Mouse (Mus musculus): ENCODE data around the gene Rpe. TPM values are rescaled to one million over a fixed set of nuclear protein-coding genes. Genes with fewer than 3 reads are reported as not detected.

Gene Rpe
- polyA plus RNA-seq, 1 experiment = 7.6 TPM

- no peak for TF ChIP-seq POLR2AphosphoS2 (IDR thresholded peaks at IDR 0.05; ENCODE audit: insufficient read length, low read depth)
- TF ChIP-seq REST (IDR thresholded peaks at IDR 0.05; ENCODE audit: insufficient read depth, insufficient read length) = no peak
- TF ChIP-seq MYOD1 (IDR thresholded peaks at IDR 0.05; ENCODE audit: control insufficient read depth in 1 of 3, insufficient read length in 2 of 3, low read depth in 2 of 3) = no peak
- no peak for TF ChIP-seq E2F4 (IDR thresholded peaks at IDR 0.05; ENCODE audit: insufficient read depth)
- TF ChIP-seq USF1 (IDR thresholded peaks at IDR 0.05; ENCODE audit: low read depth) = no peak
- no peak for TF ChIP-seq TCF3 (IDR thresholded peaks at IDR 0.05; ENCODE audit: insufficient read length, low read depth)
- no peak for TF ChIP-seq MYOG (IDR thresholded peaks at IDR 0.05; ENCODE audit: control insufficient read depth in 1 of 3, insufficient read depth in 1 of 3, insufficient read length in 2 of 3, low read depth in 2 of 3)
- TF ChIP-seq TCF12 (IDR thresholded peaks at IDR 0.05; ENCODE audit: insufficient read depth, poor library complexity, severe bottlenecking) = no peak
- TF ChIP-seq POLR2A (IDR thresholded peaks at IDR 0.05; ENCODE audit: insufficient read length, low read depth) = no peak
- TF ChIP-seq SRF (IDR thresholded peaks at IDR 0.05; ENCODE audit: control insufficient read depth, insufficient read length, low read depth) = no peak
- TF ChIP-seq CEBPB (IDR thresholded peaks at IDR 0.05; ENCODE audit: insufficient read depth, poor library complexity, severe bottlenecking) = no peak
- TF ChIP-seq MAX (IDR thresholded peaks at IDR 0.05; ENCODE audit: low read depth) = no peak
- Histone ChIP-seq H3K79me2 (ENCODE audit: control insufficient read depth, insufficient read depth) (peaks cover 8% of the 10 kb centered on the region), H3ac (ENCODE audit: control insufficient read depth, insufficient read length) (no peak overlapping the region), H3K36me3 (ENCODE audit: control insufficient read depth, insufficient read depth) (peaks cover 20% of the 10 kb centered on the region), H3K4me2 (ENCODE audit: low read depth) (no peak overlapping the region), H3K27me3 (ENCODE audit: control insufficient read depth, insufficient read depth, insufficient read length) (no peaks in the 10 kb centered on the region), H3K4me3 (no peak overlapping the region)
Observed at GRCm38 (mm10) chr1:66712859-66713258, 12.2 kb downstream of the Rpe start.

GRCm38 (mm10) chr1:66730581-66730980, 29.9 kb downstream of the Rpe start:
- TF ChIP-seq POLR2AphosphoS2 (IDR thresholded peaks at IDR 0.05; ENCODE audit: insufficient read length, low read depth) (no peak), CEBPB (IDR thresholded peaks at IDR 0.05; ENCODE audit: insufficient read depth, poor library complexity, severe bottlenecking) (no peak), USF1 (IDR thresholded peaks at IDR 0.05; ENCODE audit: low read depth) (no peak), MYOG (IDR thresholded peaks at IDR 0.05; ENCODE audit: control insufficient read depth in 1 of 3, insufficient read depth in 1 of 3, insufficient read length in 2 of 3, low read depth in 2 of 3) (no peak), POLR2A (IDR thresholded peaks at IDR 0.05; ENCODE audit: insufficient read length, low read depth) (no peak), SRF (IDR thresholded peaks at IDR 0.05; ENCODE audit: control insufficient read depth, insufficient read length, low read depth) (no peak), E2F4 (IDR thresholded peaks at IDR 0.05; ENCODE audit: insufficient read depth) (no peak), MYOD1 (IDR thresholded peaks at IDR 0.05; ENCODE audit: control insufficient read depth in 1 of 3, insufficient read length in 2 of 3, low read depth in 2 of 3) (no peak), TCF12 (IDR thresholded peaks at IDR 0.05; ENCODE audit: insufficient read depth, poor library complexity, severe bottlenecking) (no peak), TCF3 (IDR thresholded peaks at IDR 0.05; ENCODE audit: insufficient read length, low read depth) (no peak), REST (IDR thresholded peaks at IDR 0.05; ENCODE audit: insufficient read depth, insufficient read length) (no peak), MAX (IDR thresholded peaks at IDR 0.05; ENCODE audit: low read depth) (no peak)

GRCm38 (mm10) chr1:66768764-66769163, 68.1 kb downstream of the Rpe start:
- no peaks in the 10 kb centered on the region for H3K27me3 ChIP-seq (ENCODE audit: control insufficient read depth, insufficient read depth, insufficient read length)
- no peaks in the 10 kb centered on the region for H3K79me2 ChIP-seq (ENCODE audit: control insufficient read depth, insufficient read depth)
- no peak overlapping the region for H3K4me2 ChIP-seq (ENCODE audit: low read depth)
- H3K36me3 ChIP-seq (ENCODE audit: control insufficient read depth, insufficient read depth) = peaks cover 30% of the 10 kb centered on the region
- H3ac ChIP-seq (ENCODE audit: control insufficient read depth, insufficient read length) = no peak overlapping the region
- H3K4me3 ChIP-seq = no peak overlapping the region
- TF ChIP-seq POLR2AphosphoS2 (IDR thresholded peaks at IDR 0.05; ENCODE audit: insufficient read length, low read depth) = no peak
- no peak for TF ChIP-seq POLR2A (IDR thresholded peaks at IDR 0.05; ENCODE audit: insufficient read length, low read depth)
- TF ChIP-seq TCF12 (IDR thresholded peaks at IDR 0.05; ENCODE audit: insufficient read depth, poor library complexity, severe bottlenecking) = no peak
- TF ChIP-seq SRF (IDR thresholded peaks at IDR 0.05; ENCODE audit: control insufficient read depth, insufficient read length, low read depth) = no peak
- no peak for TF ChIP-seq CEBPB (IDR thresholded peaks at IDR 0.05; ENCODE audit: insufficient read depth, poor library complexity, severe bottlenecking)
- TF ChIP-seq TCF3 (IDR thresholded peaks at IDR 0.05; ENCODE audit: insufficient read length, low read depth) = no peak
- no peak for TF ChIP-seq MAX (IDR thresholded peaks at IDR 0.05; ENCODE audit: low read depth)
- no peak for TF ChIP-seq USF1 (IDR thresholded peaks at IDR 0.05; ENCODE audit: low read depth)
- TF ChIP-seq REST (IDR thresholded peaks at IDR 0.05; ENCODE audit: insufficient read depth, insufficient read length) = no peak
- TF ChIP-seq MYOD1 (IDR thresholded peaks at IDR 0.05; ENCODE audit: control insufficient read depth in 1 of 3, insufficient read length in 2 of 3, low read depth in 2 of 3) = no peak

More at GRCm38 (mm10) chr1:66730581-66730980, 29.9 kb downstream of the Rpe start:
- no peak overlapping the region for H3K4me3 ChIP-seq
- no peaks in the 10 kb centered on the region for H3K79me2 ChIP-seq (ENCODE audit: control insufficient read depth, insufficient read depth)
- no peak overlapping the region for H3ac ChIP-seq (ENCODE audit: control insufficient read depth, insufficient read length)
- H3K36me3 ChIP-seq (ENCODE audit: control insufficient read depth, insufficient read depth) = peaks cover 54% of the 10 kb centered on the region
- no peaks in the 10 kb centered on the region for H3K27me3 ChIP-seq (ENCODE audit: control insufficient read depth, insufficient read depth, insufficient read length)
- H3K4me2 ChIP-seq (ENCODE audit: low read depth) = no peak overlapping the region

Other genes starting within 250 kb of the Rpe start
- gene Unc80, start 232.5 kb upstream of the Rpe start, polyA plus RNA-seq (2012; fragmentation: generic; extraction: Trizol) = not detected
- gene Kansl1l, start 116.7 kb downstream of the Rpe start, polyA plus RNA-seq (2012; fragmentation: generic; extraction: Trizol) = 4.4 TPM
- gene Acadl, start 162.4 kb downstream of the Rpe start, polyA plus RNA-seq (2012; fragmentation: generic; extraction: Trizol) = 141 TPM
- 2,129 TPM for gene Myl1, start 244.6 kb downstream of the Rpe start, polyA plus RNA-seq (2012; fragmentation: generic; extraction: Trizol)